Mouse (Mus musculus): ENCODE measurements around the gene Gng5.

DNA sequence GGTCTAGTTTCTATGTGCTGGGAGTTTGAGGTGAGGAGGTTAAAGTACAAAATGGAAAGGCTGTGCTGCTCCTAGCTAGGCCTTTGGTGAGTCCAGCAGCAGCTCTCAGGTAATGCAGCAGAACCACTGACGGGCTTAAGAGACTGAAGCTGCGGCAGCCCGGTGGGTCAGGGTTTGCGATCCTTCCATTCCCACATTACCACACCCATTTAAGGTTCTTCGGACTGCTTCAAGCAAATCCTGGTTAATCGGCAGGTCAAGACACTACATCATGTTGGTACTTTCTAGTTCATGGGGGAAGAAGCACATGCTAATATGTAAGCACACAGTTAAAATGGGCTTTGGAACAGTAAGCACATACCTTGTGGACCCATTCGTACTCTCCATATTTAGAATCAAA is 7.1 kb downstream of the Gng5 start:
- TF ChIP-seq CTCF (IDR thresholded peaks at IDR 0.05 in 2 of 3, conservative IDR thresholded peaks at IDR 0.05 in 1 of 3; ENCODE audit: control insufficient read depth in 1 of 3, insufficient read depth in 1 of 3, low read depth in 2 of 3, low read length in 3 of 3, poor library complexity in 1 of 3, severe bottlenecking in 1 of 3) (no peak), BHLHE40 (IDR thresholded peaks at IDR 0.05; ENCODE audit: borderline replicate concordance, low read depth, low read length) (no peak), ZC3H11A (IDR thresholded peaks at IDR 0.05; ENCODE audit: low read depth, low read length) (no peak), ZKSCAN1 (IDR thresholded peaks at IDR 0.05; ENCODE audit: low read depth, low read length) (no peak), MYB (IDR thresholded peaks at IDR 0.05; ENCODE audit: low read depth, low read length) (no peak)

Measured in MEL (cell line).